Mouse (Mus musculus) right cerebral cortex, postnatal 4 days (tissue): ENCODE data around the gene Grip2.

ENCODE experiments used
- DNase-seq: peaks from one replicate; pipeline ENCODE4 v3.0.0-alpha.2; 2022

Gene Grip2

GRCm38 (mm10) chr6:91788311-91788798, 38.7 kb downstream of the Grip2 start:
- no peak for DNase-seq

- DNase-seq, result no peak
Measured at GRCm38 (mm10) chr6:91785018-91785417, 42.0 kb downstream of the Grip2 start.

- DNase-seq, result no peak
Measured at GRCm38 (mm10) chr6:91779206-91779605, 47.8 kb downstream of the Grip2 start.

- peak; percentile 62 for DNase-seq
Measured at GRCm38 (mm10) chr6:91776543-91776942, 50.5 kb downstream of the Grip2 start.

GRCm38 (mm10) chr6:91773951-91774350, 53.1 kb downstream of the Grip2 start:
- DNase-seq, result no peak

- no peak for DNase-seq
Measured at GRCm38 (mm10) chr6:91767550-91767949, 59.5 kb downstream of the Grip2 start.

- no peak for DNase-seq
Measured at GRCm38 (mm10) chr6:91762051-91762742, 64.9 kb downstream of the Grip2 start.

- no peak for DNase-seq
Measured at GRCm38 (mm10) chr6:91754845-91755244, 72.2 kb downstream of the Grip2 start.

- no peak for DNase-seq
Measured at GRCm38 (mm10) chr6:91754098-91754497, 73.0 kb downstream of the Grip2 start.

GRCm38 (mm10) chr6:91752884-91753283, 74.2 kb downstream of the Grip2 start:
- DNase-seq, result peak; percentile 46

- no peak for DNase-seq
Measured at GRCm38 (mm10) chr6:91750976-91751375, 76.1 kb downstream of the Grip2 start.

GRCm38 (mm10) chr6:91746776-91747175, 80.3 kb downstream of the Grip2 start:
- no peak for DNase-seq

GRCm38 (mm10) chr6:91745947-91746582, 81.0 kb downstream of the Grip2 start:
- DNase-seq, result no peak

- DNase-seq, result no peak
Measured at GRCm38 (mm10) chr6:91745246-91745645, 81.8 kb downstream of the Grip2 start.

GRCm38 (mm10) chr6:91743886-91744285, 83.2 kb downstream of the Grip2 start:
- DNase-seq, result no peak

GRCm38 (mm10) chr6:91742995-91743394, 84.1 kb downstream of the Grip2 start:
- no peak for DNase-seq

- no peak for DNase-seq
Measured at GRCm38 (mm10) chr6:91742466-91742865, 84.6 kb downstream of the Grip2 start.

GRCm38 (mm10) chr6:91741046-91741445, 86.0 kb downstream of the Grip2 start:
- DNase-seq, result peak; percentile 74

- DNase-seq, result no peak
Measured at GRCm38 (mm10) chr6:91738058-91738457, 89.0 kb downstream of the Grip2 start.

- no peak for DNase-seq
Measured at GRCm38 (mm10) chr6:91737451-91737850, 89.6 kb downstream of the Grip2 start.

- no peak for DNase-seq
Measured at GRCm38 (mm10) chr6:91736471-91736870, 90.6 kb downstream of the Grip2 start.

GRCm38 (mm10) chr6:91732138-91732537, 94.9 kb downstream of the Grip2 start:
- DNase-seq, result peak; percentile 69

- DNase-seq, result peak; percentile 45
Measured at GRCm38 (mm10) chr6:91729677-91730127, 97.3 kb downstream of the Grip2 start.

GRCm38 (mm10) chr6:91728939-91729619, 98.0 kb downstream of the Grip2 start:
- DNase-seq, result no peak
